Mouse (Mus musculus) monocyte, adult 59 days (primary cell): ENCODE measurements around the gene Tal1. TPM values are rescaled to one million over a fixed set of nuclear protein-coding genes. Genes with fewer than 3 reads are reported as not detected.

Experiments used
- total RNA-seq, 2 experiments: library from RNA; stranded (reverse); gene quantifications; one replicate each; pipeline ENCODE4 v1.2.4; 2023

The Tal1 gene
- total RNA-seq, result under 1 TPM; 0.55 to 0.84 TPM

DNA sequence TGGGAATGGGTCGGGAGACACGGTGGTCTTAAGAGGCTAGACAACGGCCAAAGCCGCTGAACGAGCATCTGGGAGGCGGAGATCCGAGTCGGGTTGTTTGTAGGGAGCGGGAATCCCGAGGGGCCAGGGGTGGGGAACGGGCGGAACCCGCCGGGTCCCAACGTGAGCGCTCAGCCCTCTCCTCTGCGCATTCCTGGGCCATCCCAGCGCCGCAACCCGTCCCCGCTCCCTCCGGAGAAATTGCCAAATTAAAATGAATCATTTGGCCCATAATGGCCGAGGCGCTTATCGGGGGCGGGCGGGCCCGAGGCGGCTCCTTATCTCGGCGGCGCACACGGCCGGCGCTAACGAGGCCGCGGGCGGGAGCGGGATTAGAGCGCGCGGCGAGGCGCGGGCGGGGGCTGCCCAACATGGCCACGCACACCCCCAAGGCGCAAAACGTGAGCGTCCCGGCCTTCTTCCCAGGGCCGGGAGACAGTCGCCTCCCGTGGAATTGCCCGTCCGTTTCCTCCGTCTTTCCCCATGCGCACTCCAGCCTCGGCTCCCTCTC lies at the start of gene Tal1:
Tal1 (plus strand) TSS at position 56 of the 550 bp plus-strand sequence.

DNA sequence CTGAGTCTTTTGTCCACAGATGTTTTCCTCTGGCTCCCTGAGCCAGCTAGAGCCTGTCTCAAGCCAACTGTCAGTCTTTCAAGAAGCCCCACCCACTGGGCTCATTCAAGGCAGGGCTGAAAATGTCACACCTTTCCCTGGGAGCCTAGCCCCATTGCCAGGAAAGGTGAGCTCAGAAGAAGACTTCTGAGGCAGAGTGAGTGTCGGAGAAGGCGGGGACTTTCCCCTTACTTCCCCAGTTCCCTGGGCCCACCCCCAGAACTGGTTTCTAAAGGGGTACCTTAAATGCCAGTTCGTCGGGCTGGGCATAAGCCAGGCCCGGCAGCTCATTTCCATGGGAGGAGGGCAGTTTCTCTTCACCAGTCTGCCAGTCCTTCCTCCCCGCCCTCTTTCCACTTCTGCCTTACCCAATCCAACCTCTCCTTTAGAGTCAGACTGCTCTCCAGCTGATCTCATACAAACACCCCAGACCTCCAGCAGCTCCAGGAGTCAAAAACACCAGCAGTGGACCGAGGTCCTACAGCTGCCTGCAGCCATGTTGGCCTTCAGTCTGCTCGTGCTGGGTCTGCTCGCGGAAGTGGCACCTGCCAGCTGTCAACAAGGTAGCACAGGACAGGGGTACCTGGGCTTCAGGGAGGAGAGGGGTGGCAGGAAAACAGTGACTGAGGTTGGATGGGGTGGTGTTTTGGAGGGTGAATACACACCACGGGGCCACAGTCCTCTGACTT lies 32.5 kb downstream of the Tal1 start, which contains the start of gene Pdzk1ip1:
Pdzk1ip1 (plus strand) TSS at position 98 of the 728 bp plus-strand sequence.

Other genes starting within 250 kb of the Tal1 start
- gene Gm12830, start 234.7 kb upstream of the Tal1 start, total RNA-seq, result not detected
- gene Foxd2, start 147.6 kb upstream of the Tal1 start, total RNA-seq, result 1 to 10 TPM; 1.1 to 1.4 TPM
- gene Foxe3, start 130.4 kb upstream of the Tal1 start, total RNA-seq, result not detected
- gene Cmpk1, start 69.2 kb upstream of the Tal1 start, total RNA-seq, result 100 to 1,000 TPM in 1 of 2 experiments, 10 to 100 TPM in 1; 86.7 to 106 TPM
- under 1 TPM; 0.39 to 0.50 TPM for gene Stil, start 56.3 kb upstream of the Tal1 start, total RNA-seq
- 1 to 10 TPM in 1 of 2 experiments, under 1 TPM in 1; 0.79 to 1.4 TPM for gene Pdzk1ip1, start 32.3 kb downstream of the Tal1 start, total RNA-seq
- not detected for gene Cyp4x1, start 77.9 kb downstream of the Tal1 start, total RNA-seq
- not detected for gene Cyp4a29, start 185.7 kb downstream of the Tal1 start, total RNA-seq
- not detected for gene Cyp4a12a, start 242.6 kb downstream of the Tal1 start, total RNA-seq